Mouse (Mus musculus): ENCODE measurements at regions not wholly inside any gene's neighbourhood (a gene's known extent, or its start where the extent isn't known, plus 50 kb on each side); places are given as distances from the start of the nearest gene placed in this dataset.
A peak's percentile ranks its signal among the peaks of the same experiment; 100 is the strongest.
"Not testable (repeated sequence)": the region's sequence is repeated elsewhere in the genome, so short reads cannot be mapped to it uniquely, and the experiment has no call there.

GRCm38 (mm10) chr16:80893761-80894160, 306.7 kb upstream of the Ncam2 start:
- peak; percentile 44 to 54 for DNase-seq (ENCODE audit: low spot score in 2 of 2)

DNA sequence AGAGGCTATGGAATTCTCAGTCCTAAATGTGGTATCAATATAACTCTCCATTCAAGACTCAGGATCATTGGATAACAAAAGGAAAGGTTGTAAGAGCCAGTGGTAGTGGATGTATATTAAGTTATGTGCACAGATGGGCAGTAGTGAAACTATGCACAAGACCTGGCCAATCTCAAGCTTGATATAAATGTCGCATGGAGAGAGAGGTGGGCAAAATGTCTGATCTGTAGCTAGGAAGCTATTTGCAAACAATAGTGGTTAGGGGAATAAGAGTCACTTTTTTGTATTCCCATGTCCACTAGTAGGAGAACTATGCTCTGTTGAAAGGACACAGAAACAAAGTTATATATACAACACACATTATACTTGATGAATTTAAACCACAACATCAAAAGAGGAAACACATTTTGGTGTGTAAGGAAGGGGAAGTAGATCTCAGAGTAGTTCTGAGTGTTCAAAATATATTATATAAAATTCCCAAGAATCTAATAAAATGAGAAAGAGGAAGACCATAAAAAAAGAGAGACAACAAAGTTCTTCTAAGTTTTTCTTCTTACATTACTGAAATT, 279.7 kb upstream of the Ncam2 start:
- no peak for DNase-seq (ENCODE audit: low spot score in 2 of 2)

GRCm38 (mm10) chr16:80931017-80931416, 269.5 kb upstream of the Ncam2 start:
- DNase-seq (ENCODE audit: low spot score in 2 of 2) = no peak

DNA sequence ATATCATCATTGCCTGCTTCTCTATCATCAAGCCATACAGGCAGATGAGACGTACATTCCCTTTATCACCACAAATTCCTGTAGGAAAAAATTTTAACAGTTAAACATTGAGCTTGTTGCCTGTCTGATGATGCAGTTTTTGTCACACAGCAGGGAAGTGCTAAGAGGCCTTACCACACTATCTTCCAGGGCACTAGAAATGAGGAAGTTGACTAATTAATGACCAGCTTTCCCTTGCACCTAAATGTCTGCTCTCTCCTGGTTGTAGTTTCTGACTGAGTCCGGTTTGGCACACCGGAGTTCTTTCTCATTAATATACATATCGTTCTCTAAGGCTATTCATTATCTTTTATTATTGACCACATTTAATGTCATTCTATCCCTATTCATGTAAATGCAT, 269.0 kb upstream of the Ncam2 start:
- DNase-seq (ENCODE audit: low spot score in 2 of 2) = no peak

DNA sequence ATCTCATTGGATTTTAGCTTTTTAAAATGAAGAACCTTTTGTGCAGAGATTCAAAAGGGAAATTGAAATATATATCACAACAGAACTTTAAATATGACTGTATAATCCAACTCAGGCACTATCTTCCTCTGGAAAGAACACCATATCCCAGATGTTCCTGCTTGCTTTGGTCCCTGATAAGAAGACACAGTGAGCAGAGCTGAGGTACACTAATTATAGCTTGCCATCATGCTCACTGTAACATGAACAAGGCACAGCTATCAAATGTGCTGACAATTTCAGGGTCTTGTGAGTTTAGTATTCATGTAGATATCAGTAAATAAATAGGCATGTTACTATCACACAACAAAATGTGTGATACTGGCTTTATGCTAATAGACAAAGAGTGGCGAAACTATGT, 264.8 kb upstream of the Ncam2 start:
- no peak for DNase-seq (ENCODE audit: low spot score in 2 of 2)

GRCm38 (mm10) chr16:80962141-80962540, 238.4 kb upstream of the Ncam2 start:
- DNase-seq (ENCODE audit: low spot score in 2 of 2) = no peak

DNA sequence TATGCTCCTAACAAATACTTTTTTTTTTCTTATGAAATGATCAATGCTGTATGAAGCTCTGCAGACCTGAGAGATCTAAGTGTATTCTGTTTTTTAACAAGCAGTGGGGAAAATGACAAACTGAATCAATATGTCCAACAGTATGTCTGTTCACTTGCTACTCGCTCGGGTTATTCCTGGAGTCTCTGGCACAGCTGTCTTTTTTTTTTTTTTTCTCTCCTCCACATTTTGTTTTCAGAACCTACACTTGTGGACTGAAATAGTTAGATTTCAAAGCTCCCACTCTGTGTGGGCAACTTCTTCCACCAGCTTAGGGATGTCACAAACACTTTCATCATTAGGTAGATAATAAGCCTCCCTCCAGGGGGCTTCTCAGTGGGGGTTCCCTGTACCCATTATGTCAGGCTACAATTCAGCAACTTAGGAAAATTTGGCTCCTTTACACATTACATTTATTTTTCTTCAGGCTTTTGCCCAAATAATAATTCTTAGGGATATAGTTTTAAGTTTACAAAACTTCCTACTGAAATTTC, 218.9 kb upstream of the Ncam2 start:
- DNase-seq (ENCODE audit: low spot score in 2 of 2) = no peak

DNA sequence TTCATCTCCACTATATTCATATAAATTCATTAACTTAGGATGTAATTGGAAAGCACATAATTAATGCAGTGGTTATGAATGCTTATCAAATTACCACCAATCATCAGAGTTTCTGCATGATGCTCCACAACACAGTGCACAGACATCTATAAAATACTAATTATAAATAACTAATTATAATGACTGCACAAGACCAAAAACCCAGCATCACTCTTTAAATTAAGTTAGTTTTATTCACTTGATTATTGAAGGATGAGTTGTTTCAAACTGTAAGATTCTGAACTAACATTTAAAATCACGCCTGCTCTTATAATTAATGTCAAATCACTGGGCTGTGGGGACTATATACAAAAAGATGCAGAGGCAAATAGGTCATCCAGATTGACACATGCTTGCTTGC, 212.7 kb upstream of the Ncam2 start:
- no peak for DNase-seq (ENCODE audit: low spot score in 2 of 2)

DNA sequence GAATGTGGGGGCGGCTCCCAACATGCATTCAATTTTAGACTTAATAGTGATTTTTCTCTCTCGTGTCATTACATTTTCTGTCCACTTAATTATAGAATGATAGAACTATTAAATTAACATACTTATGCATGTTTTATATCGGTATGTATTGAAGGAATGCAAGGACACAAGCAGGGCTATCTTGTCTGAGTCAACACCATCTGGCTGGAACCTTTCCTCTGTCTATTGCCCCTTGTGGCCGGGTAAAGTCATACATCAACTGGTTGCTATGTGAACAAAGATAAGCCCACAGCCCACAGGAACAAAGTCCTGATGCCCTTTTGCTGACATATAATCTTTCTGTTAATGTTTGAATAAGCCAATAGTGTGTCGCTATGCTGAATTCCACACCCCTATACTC, 163.7 kb upstream of the Ncam2 start:
- DNase-seq (ENCODE audit: low spot score in 2 of 2) = not testable (repeated sequence)

GRCm38 (mm10) chr16:81041262-81041661, 159.2 kb upstream of the Ncam2 start:
- no peak for DNase-seq (ENCODE audit: low spot score in 2 of 2)

DNA sequence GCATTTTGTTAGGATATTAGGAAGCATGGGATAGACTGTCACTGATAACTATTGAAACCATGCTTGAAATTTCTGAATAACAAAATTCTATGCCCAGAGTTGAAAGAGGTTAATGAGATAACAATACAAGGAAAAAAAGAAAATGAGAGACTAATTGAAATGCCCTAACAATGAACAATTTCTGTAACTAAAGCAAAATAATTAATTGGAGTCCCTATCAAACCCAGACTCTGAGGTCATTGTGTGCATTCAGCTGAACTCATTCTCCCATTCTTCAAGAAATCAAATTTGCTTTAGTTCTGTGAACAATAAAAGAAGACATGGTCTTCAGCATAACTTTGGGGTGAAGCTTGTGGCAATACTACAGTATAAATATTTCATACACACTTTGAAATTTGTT, 154.8 kb upstream of the Ncam2 start:
- DNase-seq (ENCODE audit: low spot score in 2 of 2) = no peak

DNA sequence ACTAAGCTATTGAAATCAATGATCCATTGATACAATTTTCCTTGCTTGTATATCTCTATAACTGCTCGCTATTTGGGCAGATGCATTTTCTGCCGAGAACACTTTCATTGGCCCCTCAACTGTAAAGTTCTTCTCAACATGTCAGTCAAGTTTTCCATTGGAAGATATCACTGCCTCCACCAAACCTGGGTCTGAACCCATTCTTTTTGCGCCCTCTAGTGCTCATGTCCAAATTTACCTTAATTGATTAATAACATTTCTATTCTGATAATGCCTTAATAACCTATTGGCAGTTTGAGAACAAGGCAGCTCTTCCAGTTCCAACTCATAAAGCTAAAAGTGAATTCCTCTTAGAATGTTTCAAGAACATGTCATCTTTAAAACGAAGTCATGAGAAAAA, 132.2 kb upstream of the Ncam2 start:
- DNase-seq (ENCODE audit: low spot score in 2 of 2) = peak in 1 of 2 experiments; percentile 51
